Mouse (Mus musculus) G1E-ER4 (cell line): ENCODE results near the gene Spon1. TPM values are rescaled to one million over a fixed set of nuclear protein-coding genes. Genes with fewer than 3 reads are reported as not detected.

ENCODE experiments used
- GATA1 ChIP-seq: IDR thresholded peaks from one replicate; pipeline ENCODE4 v1.8.0; 2012; ENCODE audit warnings: low read length, inconsistent platforms
- polyA plus RNA-seq: library from polyadenylated mRNA; stranded (reverse); fragments of >175 nt; gene quantifications from 2 replicates; pipeline ENCODE4 v1.2.3, GENCODE M21; 2012

The Spon1 gene
- polyA plus RNA-seq, 1 experiment = not detected

- TF ChIP-seq GATA1 = no peak
Observed at GRCm38 (mm10) chr7:113768174-113768935, 2.6 kb downstream of the Spon1 start.

DNA sequence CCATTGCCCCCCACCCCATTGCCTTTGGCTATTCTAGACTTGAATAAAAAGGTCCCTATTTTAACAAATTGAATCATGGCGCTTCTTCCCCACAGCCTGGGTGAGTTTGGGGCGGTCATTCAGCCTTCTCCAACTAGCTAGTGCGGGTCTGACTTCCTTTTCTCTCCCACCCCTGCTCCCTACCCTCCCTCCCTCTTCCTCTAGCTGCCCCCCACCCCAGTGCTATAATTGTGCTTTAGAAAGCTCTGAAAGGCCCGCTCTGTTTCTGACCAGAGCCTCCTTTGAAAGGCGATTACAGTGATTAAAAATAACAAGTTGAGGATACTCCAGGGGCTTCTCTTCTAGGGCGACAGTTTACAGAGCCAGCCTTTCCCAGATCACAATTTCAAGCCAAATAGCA, 3.5 kb downstream of the Spon1 start:
- no peak for TF ChIP-seq GATA1

DNA sequence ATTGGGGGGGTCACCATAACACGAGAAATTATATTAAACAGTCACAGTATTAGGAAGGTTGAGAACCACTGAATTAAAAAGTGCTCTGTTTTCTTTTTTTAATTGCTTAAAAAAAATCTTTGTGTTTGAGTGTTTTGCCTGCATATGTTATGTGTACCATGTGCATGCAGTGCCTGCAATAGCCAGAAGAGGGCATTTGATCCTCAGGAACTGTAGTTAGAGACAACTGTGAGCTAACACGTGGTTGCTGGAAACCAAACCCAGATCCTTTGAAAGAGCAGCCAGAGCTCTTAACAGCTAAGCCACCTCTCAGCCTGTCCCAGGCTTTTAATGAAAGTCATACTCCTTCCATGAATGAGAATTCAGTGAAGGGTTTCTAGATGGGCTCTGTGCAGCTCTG, 6.3 kb downstream of the Spon1 start:
- no peak for TF ChIP-seq GATA1

- no peak for TF ChIP-seq GATA1
Observed at GRCm38 (mm10) chr7:113773436-113773835, 7.6 kb downstream of the Spon1 start.

- TF ChIP-seq GATA1 = no peak
Observed at GRCm38 (mm10) chr7:113774039-113774438, 8.2 kb downstream of the Spon1 start.

GRCm38 (mm10) chr7:113774906-113775305, 9.1 kb downstream of the Spon1 start:
- no peak for TF ChIP-seq GATA1

- no peak for TF ChIP-seq GATA1
Observed at GRCm38 (mm10) chr7:113778546-113778945, 12.7 kb downstream of the Spon1 start.

DNA sequence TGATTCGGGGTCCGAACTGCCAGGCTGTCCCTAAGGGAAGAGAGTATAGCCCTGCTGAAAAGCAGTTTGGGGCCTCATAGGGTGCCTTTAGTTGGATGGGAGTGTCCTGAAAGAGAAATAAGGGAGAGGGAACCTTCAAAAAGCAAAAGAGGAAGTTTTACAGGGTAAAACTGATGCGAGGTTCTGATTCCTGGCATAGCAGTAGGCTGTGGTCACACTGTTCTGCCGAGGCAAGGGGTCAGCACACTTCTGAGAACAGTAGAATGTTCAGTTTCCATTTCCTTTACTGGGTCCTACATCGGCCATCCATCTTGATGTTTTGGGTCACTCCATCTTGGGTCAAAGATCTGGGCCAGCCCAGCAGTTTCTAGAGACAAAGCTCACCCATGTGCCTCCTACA, 14.5 kb downstream of the Spon1 start:
- TF ChIP-seq GATA1 = no peak

DNA sequence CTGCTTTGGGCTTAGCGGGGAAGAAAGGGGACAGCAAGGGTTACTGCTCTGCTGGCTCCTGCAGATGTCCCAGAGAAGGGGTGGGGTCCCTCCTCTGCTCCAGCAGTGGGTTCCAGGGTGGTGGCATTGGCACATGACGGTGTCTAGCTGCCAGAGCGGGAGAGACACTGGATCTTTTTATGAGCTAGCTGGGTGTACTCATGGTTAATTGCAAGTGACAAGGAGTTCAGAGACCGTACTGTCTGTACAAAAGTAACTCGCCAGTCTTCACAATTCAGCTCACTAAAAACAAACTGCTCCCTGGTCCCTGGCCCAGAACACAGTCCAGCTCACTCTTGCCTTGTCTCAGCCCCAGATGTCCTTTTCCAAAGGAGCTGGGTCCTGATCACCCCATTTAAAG, 26.2 kb downstream of the Spon1 start:
- TF ChIP-seq GATA1 = no peak

DNA sequence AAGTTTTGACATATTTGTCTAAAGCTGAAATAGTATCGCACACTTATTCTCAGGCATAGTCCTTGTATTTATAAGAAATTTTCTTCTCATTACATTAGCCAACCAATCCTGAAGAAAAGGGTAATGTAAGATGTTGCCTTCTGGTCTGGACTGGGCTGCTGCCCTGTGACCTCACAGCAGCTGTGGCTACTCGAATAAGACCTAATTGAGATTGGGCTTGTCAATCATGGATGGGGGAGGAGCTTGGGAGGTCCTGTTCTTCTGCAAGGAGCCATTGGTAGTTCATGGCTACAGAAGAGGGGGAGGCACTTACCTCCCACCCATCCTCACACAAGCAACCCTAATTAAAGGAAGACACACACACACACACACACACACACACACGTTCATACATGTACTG, 27.1 kb downstream of the Spon1 start:
- TF ChIP-seq GATA1 = no peak

DNA sequence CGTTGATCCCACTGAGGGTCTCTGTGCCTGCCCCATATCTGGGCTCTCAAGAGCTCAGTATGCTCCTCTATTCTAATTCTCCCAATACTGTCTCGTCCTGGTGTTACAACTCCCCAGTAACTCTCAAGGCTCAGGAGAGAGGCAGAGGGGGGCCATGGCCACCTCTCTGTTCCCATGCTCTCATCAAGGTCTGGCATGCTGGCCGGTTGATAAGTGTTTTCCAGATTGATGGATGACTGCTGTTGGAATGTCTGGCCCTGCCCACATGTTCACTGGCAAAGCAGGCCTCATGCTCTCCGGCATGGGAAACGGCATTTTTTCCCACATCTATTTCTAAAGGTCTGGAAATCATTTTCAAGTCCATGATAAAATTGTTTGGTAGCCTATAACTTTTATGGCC, 29.4 kb downstream of the Spon1 start:
- no peak for TF ChIP-seq GATA1

DNA sequence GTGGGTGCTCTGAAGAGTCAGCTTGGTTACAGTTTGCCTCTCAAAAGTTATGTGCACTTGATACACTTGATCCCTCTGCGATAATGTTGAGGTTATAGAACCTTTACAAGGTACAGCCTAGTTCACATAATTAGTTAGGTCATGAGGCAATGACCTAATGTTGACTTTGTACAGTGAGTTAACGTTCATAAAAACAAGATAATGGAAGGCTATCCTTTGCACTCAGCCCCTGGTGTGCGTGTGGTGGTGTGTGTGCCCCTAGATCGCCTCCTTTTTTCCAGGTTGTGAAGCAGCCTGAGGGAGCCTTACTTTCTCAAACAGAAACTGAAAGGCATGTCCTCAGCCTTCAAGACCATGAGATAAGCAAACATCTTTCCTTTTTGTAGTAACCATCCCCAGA, 31.3 kb downstream of the Spon1 start:
- TF ChIP-seq GATA1 = no peak

- TF ChIP-seq GATA1 = no peak
Observed at GRCm38 (mm10) chr7:113798605-113799255, 32.9 kb downstream of the Spon1 start.

DNA sequence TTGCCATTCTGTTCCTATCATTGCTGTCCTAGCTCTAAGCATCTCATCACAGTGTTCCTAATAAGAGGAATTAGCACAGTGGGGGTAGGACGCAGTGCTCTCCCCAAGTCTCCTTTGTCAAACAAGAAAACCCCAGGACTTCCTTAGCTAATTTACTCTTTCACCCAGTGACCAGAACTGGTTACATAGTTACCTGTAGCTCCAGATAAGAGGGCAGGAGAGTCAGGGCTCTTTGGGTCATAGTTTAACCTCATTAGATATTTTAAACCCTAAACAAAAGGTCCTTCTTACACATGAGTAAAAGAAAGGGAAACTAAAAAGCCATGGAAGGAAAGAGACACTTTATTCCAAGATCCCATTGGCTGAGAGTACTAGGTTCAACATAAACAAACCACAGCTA, 44.0 kb downstream of the Spon1 start:
- TF ChIP-seq GATA1 = no peak

- TF ChIP-seq GATA1 = no peak
Observed at GRCm38 (mm10) chr7:113811376-113812158, 45.8 kb downstream of the Spon1 start.

- TF ChIP-seq GATA1 = no peak
Observed at GRCm38 (mm10) chr7:113814101-113814779, 48.4 kb downstream of the Spon1 start.
